Mouse (Mus musculus): ENCODE results near the gene E330017A01Rik. TPM values are rescaled to one million over a fixed set of nuclear protein-coding genes. Genes with fewer than 3 reads are reported as not detected.

Gene E330017A01Rik
- polyA plus RNA-seq, 1 experiment from 2014 or later, result not detected

- no peaks in the 10 kb centered on the region for H3K36me3 ChIP-seq (ENCODE audit: control insufficient read depth, insufficient read depth, low read length)
- WGBS, result 85% methylated on average over 2 of the region's 2 CpGs
- H3K4me1 ChIP-seq (replicated peaks; ENCODE audit: control insufficient read depth, insufficient read depth, low read length), result no peaks in the 10 kb centered on the region
- no peak overlapping the region for H3K4me2 ChIP-seq (ENCODE audit: low read depth, low read length, severe bottlenecking)
- DNase-seq (ENCODE audit: low spot score), result no peak
- no peak for ATAC-seq (replicated peaks; ENCODE audit: low FRiP score)
- no peak overlapping the region for H3K27ac ChIP-seq (ENCODE audit: low read depth, low read length)
- H3K9ac ChIP-seq (ENCODE audit: low read length), result no peak overlapping the region
- no peaks in the 10 kb centered on the region for H3K27me3 ChIP-seq (ENCODE audit: control insufficient read depth, insufficient read depth, low read length)
- no peaks in the 10 kb centered on the region for H3K9me3 ChIP-seq (ENCODE audit: control insufficient read depth, low read length)
- no peak overlapping the region for H3K4me3 ChIP-seq (ENCODE audit: low read depth, low read length)
Observed at GRCm38 (mm10) chr16:58603831-58604230, 34.7 kb downstream of the E330017A01Rik start.

GRCm38 (mm10) chr16:58600846-58601245, 37.7 kb downstream of the E330017A01Rik start:
- Histone ChIP-seq H3K9ac (ENCODE audit: low read length) (no peak overlapping the region), H3K9me3 (ENCODE audit: control insufficient read depth, low read length) (no peaks in the 10 kb centered on the region), H3K4me3 (ENCODE audit: low read depth, low read length) (no peak overlapping the region), H3K27me3 (ENCODE audit: control insufficient read depth, insufficient read depth, low read length) (no peaks in the 10 kb centered on the region), H3K36me3 (ENCODE audit: control insufficient read depth, insufficient read depth, low read length) (no peaks in the 10 kb centered on the region), H3K4me1 (replicated peaks; ENCODE audit: control insufficient read depth, insufficient read depth, low read length) (no peaks in the 10 kb centered on the region), H3K4me2 (ENCODE audit: low read depth, low read length, severe bottlenecking) (no peak overlapping the region), H3K27ac (ENCODE audit: low read depth, low read length) (no peak overlapping the region)
- no peak for ATAC-seq (replicated peaks; ENCODE audit: low FRiP score)
- WGBS, result 88% methylated on average over 6 of the region's 6 CpGs
- DNase-seq (ENCODE audit: low spot score), result no peak

GRCm38 (mm10) chr16:58591299-58591698, 47.2 kb downstream of the E330017A01Rik start:
- H3K9me3 ChIP-seq (ENCODE audit: control insufficient read depth, low read length), result no peaks in the 10 kb centered on the region
- no peak overlapping the region for H3K27ac ChIP-seq (ENCODE audit: low read depth, low read length)
- 77% methylated on average over 3 of the region's 3 CpGs for WGBS
- H3K9ac ChIP-seq (ENCODE audit: low read length), result no peak overlapping the region
- H3K4me1 ChIP-seq (replicated peaks; ENCODE audit: control insufficient read depth, insufficient read depth, low read length), result no peaks in the 10 kb centered on the region
- H3K27me3 ChIP-seq (ENCODE audit: control insufficient read depth, insufficient read depth, low read length), result no peaks in the 10 kb centered on the region
- H3K36me3 ChIP-seq (ENCODE audit: control insufficient read depth, insufficient read depth, low read length), result no peaks in the 10 kb centered on the region
- ATAC-seq (replicated peaks; ENCODE audit: low FRiP score) (no peak), DNase-seq (ENCODE audit: low spot score) (no peak)
- H3K4me3 ChIP-seq (ENCODE audit: low read depth, low read length), result no peak overlapping the region
- no peak overlapping the region for H3K4me2 ChIP-seq (ENCODE audit: low read depth, low read length, severe bottlenecking)

- H3K9me3 ChIP-seq (ENCODE audit: control insufficient read depth, low read length), result no peaks in the 10 kb centered on the region
- ATAC-seq (replicated peaks; ENCODE audit: low FRiP score) (no peak), DNase-seq (ENCODE audit: low spot score) (no peak)
- H3K4me3 ChIP-seq (ENCODE audit: low read depth, low read length), result no peak overlapping the region
- no peaks in the 10 kb centered on the region for H3K36me3 ChIP-seq (ENCODE audit: control insufficient read depth, insufficient read depth, low read length)
- no peaks in the 10 kb centered on the region for H3K4me1 ChIP-seq (replicated peaks; ENCODE audit: control insufficient read depth, insufficient read depth, low read length)
- no peak overlapping the region for H3K4me2 ChIP-seq (ENCODE audit: low read depth, low read length, severe bottlenecking)
- H3K27ac ChIP-seq (ENCODE audit: low read depth, low read length), result no peak overlapping the region
- no peak overlapping the region for H3K9ac ChIP-seq (ENCODE audit: low read length)
- no peaks in the 10 kb centered on the region for H3K27me3 ChIP-seq (ENCODE audit: control insufficient read depth, insufficient read depth, low read length)
Observed at GRCm38 (mm10) chr16:58589444-58589843, 49.1 kb downstream of the E330017A01Rik start.

Other genes starting within 250 kb of the E330017A01Rik start
- gene Dcbld2, start 230.3 kb downstream of the E330017A01Rik start, polyA plus RNA-seq (2014; fragmentation: Nextera tagmentation; extraction: Ambion mirVana), result 14.6 and 16.1 TPM in 2 replicates
- gene St3gal6, start 114.5 kb downstream of the E330017A01Rik start, polyA plus RNA-seq (2014; fragmentation: Nextera tagmentation; extraction: Ambion mirVana), result 8.3 and 8.8 TPM in 2 replicates
- gene Gm813, start 21.8 kb downstream of the E330017A01Rik start, polyA plus RNA-seq (2014; fragmentation: Nextera tagmentation; extraction: Ambion mirVana), result not detected in 2 replicates
- 20.6 and 22.0 TPM in 2 replicates for gene Cpox, start 31.6 kb upstream of the E330017A01Rik start, polyA plus RNA-seq (2014; fragmentation: Nextera tagmentation; extraction: Ambion mirVana)
- not detected in 2 replicates for gene Gpr15, start 80.3 kb upstream of the E330017A01Rik start, polyA plus RNA-seq (2014; fragmentation: Nextera tagmentation; extraction: Ambion mirVana)
- 115 and 116 TPM in 2 replicates for gene Cldnd1, start 89.2 kb upstream of the E330017A01Rik start, polyA plus RNA-seq (2014; fragmentation: Nextera tagmentation; extraction: Ambion mirVana)
- gene Olfr172, start 124.4 kb upstream of the E330017A01Rik start, polyA plus RNA-seq (2014; fragmentation: Nextera tagmentation; extraction: Ambion mirVana), result not detected in 2 replicates
- gene Olfr173, start 161.5 kb upstream of the E330017A01Rik start, polyA plus RNA-seq (2014; fragmentation: Nextera tagmentation; extraction: Ambion mirVana), result not detected in 2 replicates
- gene Olfr175-ps1, start 188.0 kb upstream of the E330017A01Rik start, polyA plus RNA-seq (2014; fragmentation: Nextera tagmentation; extraction: Ambion mirVana), result not detected in 2 replicates
- gene Olfr177, start 236.0 kb upstream of the E330017A01Rik start, polyA plus RNA-seq (2014; fragmentation: Nextera tagmentation; extraction: Ambion mirVana), result not detected in 2 replicates